Mouse (Mus musculus) layer of hippocampus, postnatal 36 days (tissue): ENCODE data around the gene 1700015G11Rik. TPM values are rescaled to one million over a fixed set of nuclear protein-coding genes. Genes with fewer than 3 reads are reported as not detected.

Experiments
- DNase-seq, 2 experiments: peaks; one replicate each; pipeline ENCODE4 v3.0.0; 2022
- total RNA-seq, 2 experiments: library from RNA; stranded (reverse); gene quantifications; 2 replicates each; pipeline ENCODE4 v1.2.3; 2021

1700015G11Rik gene
- total RNA-seq, 2 experiments from 2014 or later, result not detected

DNA sequence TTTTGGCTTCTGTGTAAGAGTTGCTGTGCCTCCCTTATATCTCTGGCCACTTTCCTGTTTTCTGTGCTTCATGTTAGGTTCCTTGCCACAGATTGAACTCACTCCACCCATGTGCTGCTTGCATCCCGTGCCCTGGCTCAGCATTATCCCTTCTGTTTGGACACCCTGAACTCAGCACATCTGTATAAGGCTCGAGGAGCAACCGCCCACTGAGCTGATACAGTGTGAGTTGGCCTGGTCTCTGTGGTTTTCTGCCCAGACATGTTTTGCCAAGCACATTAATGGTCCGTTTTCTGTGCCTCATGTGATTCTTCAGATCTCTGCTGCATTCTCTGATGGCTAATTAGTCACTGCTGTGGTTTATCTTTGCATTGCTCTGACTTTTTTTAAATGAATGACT, 47.9 kb downstream of the 1700015G11Rik start:
- no peak for DNase-seq

DNA sequence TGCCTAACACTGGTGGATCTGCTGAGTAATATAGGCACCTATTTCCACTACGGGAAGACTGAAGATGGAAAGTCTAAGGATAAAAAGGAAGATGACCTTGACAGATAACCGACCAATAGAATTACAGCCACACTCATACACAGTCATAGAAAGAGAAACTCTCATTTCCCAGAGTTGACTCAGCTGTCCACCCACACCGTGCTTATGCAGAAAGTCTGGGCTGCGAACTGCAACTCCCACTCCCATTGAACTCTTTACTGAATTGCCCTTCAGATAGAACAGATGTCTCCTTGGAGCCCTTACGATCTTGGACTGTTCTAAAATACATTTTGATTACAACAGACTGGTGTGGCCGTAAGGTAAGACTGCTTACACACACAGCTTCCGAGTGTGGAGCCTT, 50.8 kb downstream of the 1700015G11Rik start:
- DNase-seq, result no peak

DNA sequence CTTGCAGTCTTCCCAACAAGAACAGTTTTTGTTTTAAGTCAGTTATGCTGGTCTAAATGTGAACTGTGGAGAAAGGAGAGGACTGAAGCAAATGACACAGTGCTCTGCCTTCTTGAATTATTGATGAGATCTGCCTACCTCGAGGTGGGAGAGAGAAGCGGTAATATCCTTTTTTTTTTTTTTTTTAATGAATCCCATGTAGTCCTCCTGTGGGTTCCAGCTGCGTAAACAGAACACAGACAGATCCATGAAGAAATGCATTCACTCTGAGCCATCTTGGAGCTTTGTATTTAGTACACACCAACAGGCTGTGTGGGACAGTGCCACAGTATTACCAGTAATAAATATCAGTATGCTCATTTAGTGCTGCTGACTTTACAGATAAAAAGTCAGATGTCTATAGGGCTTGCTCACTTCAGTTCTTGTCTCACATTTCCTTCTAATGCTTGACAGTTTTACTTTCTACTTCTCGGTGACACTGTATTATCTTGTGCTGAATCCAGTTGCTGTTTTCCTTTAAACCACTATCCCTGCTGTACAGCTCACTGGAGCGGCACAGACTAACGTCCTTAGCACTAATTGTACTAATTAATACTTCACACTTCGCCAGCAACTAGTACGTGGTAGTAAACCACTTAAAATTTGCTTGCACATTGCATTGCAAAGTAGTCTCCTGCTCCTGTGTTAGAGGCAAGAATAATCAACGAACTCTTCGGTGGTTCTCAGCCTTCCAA, 53.1 kb downstream of the 1700015G11Rik start:
- DNase-seq, result no peak

Other genes starting within 250 kb of the 1700015G11Rik start
- 10 to 100 TPM; 21.3 to 28.7 TPM for gene Gas2, start 153.7 kb downstream of the 1700015G11Rik start, total RNA-seq
- 1 to 10 TPM; 3.9 to 5.1 TPM for gene Fancf, start 153.5 kb downstream of the 1700015G11Rik start, total RNA-seq
- gene Svip, start 9.7 kb downstream of the 1700015G11Rik start, total RNA-seq, result 10 to 100 TPM; 34.0 to 38.8 TPM